Mouse (Mus musculus) central nervous system, embryonic 14 days (tissue): Measurements from ENCODE around the gene Klhdc4. TPM values are rescaled to one million over a fixed set of nuclear protein-coding genes. Genes with fewer than 3 reads are reported as not detected.

Source experiments
- polyA plus RNA-seq: library from polyadenylated mRNA; depleted of rRNA; stranded (reverse); fragments of >200 nt; gene quantifications from 2 replicates; pipeline ENCODE4 v1.2.3, GENCODE M21; 2012; rRNA removed

Gene Klhdc4
- polyA plus RNA-seq = 47.1 and 51.9 TPM in 2 replicates

GRCm38 (mm10) chr8:121829048-121829776, at the start of gene Klhdc4:
Gene Klhdc4 (minus strand): TSS chr8:121829569.

Other genes with a start within 250 kb of the Klhdc4 start
- gene Map1lc3b, start 239.2 kb downstream of the Klhdc4 start, polyA plus RNA-seq = 81.3 and 89.7 TPM in 2 replicates
- 56.6 and 64.3 TPM in 2 replicates for gene Zcchc14, start 176.7 kb downstream of the Klhdc4 start, polyA plus RNA-seq
- 30.0 and 30.9 TPM in 2 replicates for gene Jph3, start 99.9 kb downstream of the Klhdc4 start, polyA plus RNA-seq
- 61.9 and 66.3 TPM in 2 replicates for gene Slc7a5, start 78.1 kb upstream of the Klhdc4 start, polyA plus RNA-seq
- gene Car5a, start 115.3 kb upstream of the Klhdc4 start, polyA plus RNA-seq = 0.05 and 0.07 TPM in 2 replicates
- gene Banp, start 120.2 kb upstream of the Klhdc4 start, polyA plus RNA-seq = 98.4 and 99.6 TPM in 2 replicates